Mouse (Mus musculus) gastrocnemius, adult 2 months (tissue): ENCODE measurements around the gene Sde2. TPM values are rescaled to one million over a fixed set of nuclear protein-coding genes. Genes with fewer than 3 reads are reported as not detected.

Experiments
- DNase-seq: peaks from one replicate; pipeline ENCODE4 v3.0.0; 2022
- H3K27ac ChIP-seq: fragments of 200-600 bp; 2 replicates; pipeline ENCODE4 v1.8.1; 2022; ENCODE audit warnings: mild to moderate bottlenecking
- H3K4me3 ChIP-seq: fragments of 200-600 bp; 2 replicates; pipeline ENCODE4 v1.8.1; 2022; ENCODE audit warnings: mild to moderate bottlenecking, moderate library complexity
- CTCF ChIP-seq: fragments of 200-600 bp; IDR thresholded peaks from 2 replicates; pipeline ENCODE4 v1.8.1; 2022; ENCODE audit warnings: antibody characterized with exemption, mild to moderate bottlenecking, moderate library complexity
- intact Hi-C: fragments of 180-260 bp; cut with DNase I; formaldehyde crosslinking; loops from one replicate; pipeline ENCODE4 v1.15.1; 2025
- long read RNA-seq, 2 experiments: library from polyadenylated mRNA; stranded (forward); transcript quantifications; one replicate each; pipeline ENCODE4 v2.0.0; 2021
- total RNA-seq, 2 experiments: library from RNA; stranded (reverse); gene quantifications; 2 replicates each; pipeline ENCODE4 v1.2.3; 2021

Gene Sde2
- total RNA-seq = 1 to 10 TPM; 7.4 to 7.8 TPM
- long read RNA-seq, experiment 1, transcript Sde2-201 (7 exons, 3,213 nt) = major isoform, 20 of 21 reads
- long read RNA-seq, experiment 1, partial matches to known transcripts = 0 of 21 reads
- long read RNA-seq, experiment 1, other reads (novel, unspliced or antisense) = 1 of 21 reads
- long read RNA-seq, experiment 2, transcript Sde2-201 (7 exons, 3,213 nt) = major isoform, 12 of 15 reads
- long read RNA-seq, experiment 2, partial matches to known transcripts = 1 of 15 reads
- long read RNA-seq, experiment 2, other reads (novel, unspliced or antisense) = 2 of 15 reads

DNA sequence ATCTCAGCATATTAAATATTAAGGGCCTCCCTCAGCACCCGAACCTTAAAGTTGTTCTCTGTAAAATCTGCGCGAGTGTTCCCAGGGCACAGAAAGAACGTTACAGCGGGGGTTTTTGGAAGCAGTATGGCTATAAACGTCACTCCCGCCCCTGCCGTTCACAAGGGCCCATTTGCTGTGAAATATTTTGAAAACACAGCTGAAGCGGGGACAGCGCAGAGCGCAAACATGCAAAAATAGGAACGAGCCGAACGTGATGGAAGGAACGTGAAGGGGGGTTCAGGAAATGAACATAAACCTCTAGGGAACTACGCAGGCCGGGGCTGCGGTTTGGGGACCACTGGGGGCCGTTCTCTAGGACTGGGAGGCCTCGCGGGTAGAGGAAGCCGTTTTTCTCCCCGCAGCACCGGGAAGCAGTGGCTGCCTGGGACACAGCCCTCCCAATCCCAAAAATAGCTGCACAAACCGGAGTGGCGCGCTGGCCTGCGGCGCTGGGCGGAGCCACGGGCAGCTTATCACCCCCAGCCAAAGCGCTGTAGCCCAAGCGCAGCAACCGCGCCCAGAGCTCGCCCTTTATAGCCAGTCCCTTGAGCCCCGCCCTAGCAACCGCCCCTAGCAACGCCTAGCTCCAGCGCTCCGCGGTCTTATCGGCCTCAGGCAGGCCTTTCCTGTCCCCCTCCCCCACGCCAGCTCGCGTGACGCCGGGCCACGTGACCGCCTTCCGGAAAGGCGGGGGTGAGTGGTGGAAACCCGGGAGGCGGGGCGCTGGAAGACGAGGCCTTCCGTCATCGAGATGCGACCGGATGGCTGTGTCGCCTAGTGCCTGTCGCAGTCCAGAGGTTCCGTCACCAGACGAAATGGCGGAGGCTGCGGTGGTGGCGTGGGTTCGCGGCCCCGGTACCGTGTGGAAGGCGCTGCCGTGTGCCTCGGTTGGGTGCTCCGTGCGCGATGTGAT is at the start of gene Sde2:
Gene Sde2 (plus strand): TSS at position 812 of the 955 bp plus-strand sequence.
- Histone ChIP-seq H3K27ac (peak within 1 kb of the TSS; percentile 99), H3K4me3 (peak within 1 kb of the TSS; percentile 89)
- no peak for TF ChIP-seq CTCF
- peak; percentile 100 for DNase-seq
- intact Hi-C loops = loop anchor here (2.0 kb wide), 1 partner anchor 82 kb away; no protein-coding TSS in a partner anchor

DNA sequence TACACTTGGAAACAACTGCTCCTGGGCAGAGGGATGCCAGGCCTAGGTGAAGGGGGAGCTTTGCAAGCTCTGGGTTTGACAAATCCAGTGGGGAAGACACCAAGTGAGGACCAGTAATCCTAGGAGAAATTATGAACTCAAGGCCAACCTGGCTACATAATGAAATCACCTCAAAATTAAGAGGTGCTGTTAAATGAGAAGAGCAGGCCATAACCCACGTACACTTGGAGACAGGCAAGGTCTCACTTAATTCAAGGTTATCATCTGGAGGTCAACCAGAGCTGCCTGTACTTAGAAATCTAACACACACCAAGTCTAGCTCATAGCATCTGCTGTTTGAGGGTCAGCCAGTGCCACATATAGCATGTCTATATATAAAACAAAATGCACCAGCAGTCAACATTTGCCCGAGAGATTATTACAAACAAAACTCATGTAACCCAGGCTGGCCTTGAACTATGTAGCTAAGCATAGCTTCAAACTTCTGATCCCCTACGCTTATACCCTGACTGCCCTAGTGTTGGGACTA is 49.4 kb upstream of the Sde2 start:
- no peak for TF ChIP-seq CTCF
- DNase-seq = no peak
- intact Hi-C loops = no loop called here
- Histone ChIP-seq H3K4me3 (no peak overlapping the region), H3K27ac (peak overlapping the region; percentile 17)

GRCm38 (mm10) chr1:180803881-180804280 is 47.0 kb upstream of the Sde2 start:
- H3K27ac ChIP-seq = no peak overlapping the region
- no peak for DNase-seq
- H3K4me3 ChIP-seq = no peak overlapping the region
- no peak for TF ChIP-seq CTCF
- intact Hi-C loops = no loop called here

DNA sequence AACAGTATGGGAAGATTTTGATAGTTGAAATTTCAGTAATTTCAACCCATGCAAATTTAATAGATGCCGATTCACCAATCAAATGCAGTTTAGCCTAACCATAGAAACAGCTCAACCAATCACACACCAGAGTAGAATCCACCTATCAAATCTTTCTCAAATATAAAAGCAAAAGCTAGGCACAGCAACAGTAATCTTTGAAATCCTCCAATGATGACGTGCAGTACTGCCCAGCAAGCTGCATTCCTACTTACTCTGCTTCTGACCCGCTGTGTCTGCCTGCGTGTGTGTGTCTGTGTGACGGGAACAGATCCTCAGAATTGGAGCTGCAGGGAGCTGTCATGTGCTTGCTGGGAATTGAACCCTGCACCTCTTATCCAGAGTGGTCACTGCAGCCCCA is 42.1 kb upstream of the Sde2 start:
- intact Hi-C loops = no loop called here

DNA sequence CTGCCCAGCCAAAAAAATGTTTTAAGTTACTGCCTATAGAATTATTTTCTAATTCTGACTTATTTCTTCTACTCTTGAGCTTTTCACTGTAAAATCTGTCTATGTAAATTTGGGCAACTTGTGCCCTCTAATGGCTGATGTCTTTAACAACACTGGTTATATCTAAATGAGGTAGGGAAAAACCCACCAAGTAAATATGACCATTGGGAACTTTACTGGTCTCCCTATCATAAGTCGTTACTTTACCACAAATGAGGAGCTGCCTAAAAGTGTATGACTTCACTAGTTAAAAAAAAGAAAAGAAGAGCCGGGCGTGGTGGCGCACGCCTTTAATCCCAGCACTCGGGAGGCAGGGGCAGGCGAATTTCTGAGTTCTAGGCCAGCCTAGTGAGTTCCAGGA is 40.0 kb upstream of the Sde2 start:
- peak overlapping the region; percentile 94 for H3K27ac ChIP-seq
- intact Hi-C loops = loop anchor here (1.0 to 5.0 kb wide), 2 partner anchors 43 to 84 kb away; partner anchors contain the start of gene Acbd3
- peak; percentile 57 for TF ChIP-seq CTCF
- no peak for DNase-seq
- H3K4me3 ChIP-seq = peak overlapping the region; percentile 99

More for the DNA sequence above, 42.1 kb upstream of the Sde2 start:
- Histone ChIP-seq H3K4me3 (peak overlapping the region; percentile 50), H3K27ac (peak overlapping the region; percentile 46; the same call in 1 of the 2 replicates)
- TF ChIP-seq CTCF = no peak
- DNase-seq = no peak

DNA sequence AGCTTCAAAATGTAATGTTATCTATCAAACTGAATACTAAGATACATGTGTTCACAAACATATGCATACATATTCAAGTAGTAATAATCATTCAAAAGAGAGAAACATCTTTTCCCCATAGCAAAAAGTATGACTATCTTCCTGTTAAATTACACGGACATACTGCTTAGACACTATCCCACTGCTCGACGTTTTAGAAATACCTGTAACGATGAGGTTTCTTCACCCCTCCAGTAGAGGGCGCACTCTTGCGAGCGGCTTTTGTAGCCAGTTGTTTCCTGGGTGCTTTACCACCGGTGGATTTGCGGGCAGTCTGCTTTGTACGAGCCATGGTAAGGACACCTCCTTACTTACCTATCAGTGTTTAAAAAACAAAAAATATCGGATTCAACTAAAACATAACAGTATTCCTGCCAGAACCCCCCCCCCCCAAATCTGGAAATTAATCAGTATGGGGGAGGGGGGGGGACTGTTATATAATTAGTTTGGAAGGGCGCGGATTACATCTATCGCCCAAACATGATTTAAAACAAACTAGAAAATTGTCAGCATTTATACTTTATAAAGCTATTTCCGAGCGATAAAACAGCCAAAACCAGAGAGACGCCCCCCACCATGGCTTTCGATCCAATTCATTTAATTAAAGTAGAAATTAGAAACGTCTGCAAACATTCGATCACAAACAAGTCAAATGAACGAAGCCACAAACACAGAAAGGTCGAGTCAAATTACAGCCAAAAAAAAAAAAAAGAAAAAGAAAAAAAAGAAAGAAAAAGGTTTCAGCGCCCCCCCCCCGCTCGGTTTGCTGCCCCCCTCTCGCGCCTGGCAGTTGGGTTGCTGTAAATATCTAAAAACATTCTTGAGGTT is 39.1 kb upstream of the Sde2 start:
- intact Hi-C loops = loop anchor here (2.0 to 5.0 kb wide), 2 partner anchors 35 to 85 kb away; partner anchors contain the start of gene Acbd3
- Histone ChIP-seq H3K4me3 (peak overlapping the region; percentile 99), H3K27ac (peak overlapping the region; percentile 94)
- no peak for DNase-seq
- peak; percentile 72 for TF ChIP-seq CTCF

- TF ChIP-seq CTCF = no peak
- intact Hi-C loops = loop anchor here (2.0 to 5.0 kb wide), 2 partner anchors 36 to 85 kb away; partner anchors contain the start of gene Acbd3
- H3K4me3 ChIP-seq = peak overlapping the region; percentile 99
- H3K27ac ChIP-seq = peak overlapping the region; percentile 94
- peak; percentile 62 for DNase-seq
These were observed 38.2 kb upstream of the Sde2 start for GRCm38 (mm10) chr1:180812463-180813408.

- intact Hi-C loops = loop anchor here (2.0 to 5.0 kb wide), 2 partner anchors 37 to 86 kb away; partner anchors contain the start of gene Acbd3
- peak overlapping the region; percentile 94 for H3K27ac ChIP-seq
These were observed 37.5 kb upstream of the Sde2 start for GRCm38 (mm10) chr1:180813409-180813884.

DNA sequence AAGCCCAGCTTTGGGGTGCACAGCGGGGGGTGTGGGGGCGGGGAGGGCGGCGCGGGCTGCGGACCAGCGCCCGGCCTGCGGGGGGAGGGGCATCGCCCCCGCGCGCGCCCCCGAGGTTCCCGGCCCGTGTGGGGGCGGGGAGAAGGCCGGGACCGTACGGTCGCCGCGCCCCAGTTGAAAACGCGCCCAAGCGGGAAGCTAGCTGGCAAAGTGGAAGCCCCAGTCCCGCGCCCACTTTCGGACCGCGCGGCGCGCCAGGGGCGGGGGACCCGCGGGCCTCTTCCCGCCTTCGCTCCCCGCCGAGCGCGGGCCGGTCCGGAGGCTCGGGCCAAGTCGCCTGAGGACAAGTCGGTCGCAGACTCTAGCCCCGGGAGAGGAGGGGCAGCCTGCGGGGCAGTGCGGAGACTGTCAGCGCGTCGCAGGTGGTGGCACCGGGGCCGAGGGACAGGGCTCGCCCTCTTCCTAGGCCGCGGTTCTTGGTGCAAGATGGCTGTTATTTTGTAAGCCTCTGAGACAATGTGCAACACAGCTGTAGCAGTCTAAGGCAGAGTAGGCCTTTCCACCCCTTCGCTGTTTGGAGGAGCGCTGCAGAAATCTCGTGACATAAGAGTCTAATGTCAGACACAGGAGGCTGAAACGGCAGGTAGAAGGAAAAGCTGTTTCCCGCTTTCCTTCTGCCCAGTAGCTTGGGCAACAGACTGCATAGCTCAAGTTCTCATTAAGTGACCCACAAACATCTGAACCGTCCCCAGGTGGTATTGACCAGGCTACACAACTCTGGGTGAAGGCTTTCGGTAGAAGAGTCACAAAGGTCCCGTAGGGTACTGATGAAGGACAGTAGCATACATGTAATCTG is 36.8 kb upstream of the Sde2 start, which contains the start of gene H3f3a:
Gene H3f3a (minus strand): TSS at position 59 of the 856 bp plus-strand sequence.
- Histone ChIP-seq H3K27ac (peak within 1 kb of the TSS; percentile 94), H3K4me3 (peak within 1 kb of the TSS; percentile 99)
- TF ChIP-seq CTCF = no peak
- intact Hi-C loops = loop anchor here (1.0 to 5.0 kb wide), 3 partner anchors 34 to 87 kb away; partner anchors contain the start of gene Acbd3
- DNase-seq = peak; percentile 94

More at GRCm38 (mm10) chr1:180813409-180813884, 37.5 kb upstream of the Sde2 start:
- peak overlapping the region; percentile 99 for H3K4me3 ChIP-seq
- TF ChIP-seq CTCF = no peak
- DNase-seq = peak; percentile 97
